Mouse (Mus musculus): ENCODE measurements at regions not wholly inside any gene's neighbourhood (a gene's known extent, or its start where the extent isn't known, plus 50 kb on each side); places are given as distances from the start of the nearest gene placed in this dataset.

GRCm38 (mm10) chr13:28697796-28698678, 255.5 kb downstream of the Sox4 start:
- no peak for DNase-seq (ENCODE audit: low spot score)

- no peak for DNase-seq (ENCODE audit: low spot score)
Observed at GRCm38 (mm10) chr13:28693078-28693477, 260.4 kb downstream of the Sox4 start.

- DNase-seq (ENCODE audit: low spot score): no peak
Observed at GRCm38 (mm10) chr13:28692587-28692986, 260.9 kb downstream of the Sox4 start.

GRCm38 (mm10) chr13:28690511-28691160, 262.9 kb downstream of the Sox4 start:
- no peak for DNase-seq (ENCODE audit: low spot score)

- no peak for DNase-seq (ENCODE audit: low spot score)
Observed at GRCm38 (mm10) chr13:28687838-28688237, 265.7 kb downstream of the Sox4 start.

GRCm38 (mm10) chr13:28684311-28684710, 269.2 kb downstream of the Sox4 start:
- no peak for DNase-seq (ENCODE audit: low spot score)

GRCm38 (mm10) chr13:28680266-28680665, 273.2 kb downstream of the Sox4 start:
- no peak for DNase-seq (ENCODE audit: low spot score)

- DNase-seq (ENCODE audit: low spot score): no peak
Observed at GRCm38 (mm10) chr13:28673622-28674021, 279.9 kb downstream of the Sox4 start.

- DNase-seq (ENCODE audit: low spot score): no peak
Observed at GRCm38 (mm10) chr13:28671543-28671942, 282.0 kb downstream of the Sox4 start.

- no peak for DNase-seq (ENCODE audit: low spot score)
Observed at GRCm38 (mm10) chr13:28669832-28670585, 283.5 kb downstream of the Sox4 start.

- DNase-seq (ENCODE audit: low spot score): no peak
Observed at GRCm38 (mm10) chr13:28666832-28667231, 286.7 kb downstream of the Sox4 start.

- no peak for DNase-seq (ENCODE audit: low spot score)
Observed at GRCm38 (mm10) chr13:28665150-28665549, 288.4 kb downstream of the Sox4 start.

- no peak for DNase-seq (ENCODE audit: low spot score)
Observed at GRCm38 (mm10) chr13:28664698-28665097, 288.8 kb downstream of the Sox4 start.

- no peak for DNase-seq (ENCODE audit: low spot score)
Observed at GRCm38 (mm10) chr13:28663950-28664681, 289.4 kb downstream of the Sox4 start.

GRCm38 (mm10) chr13:28663459-28663858, 290.1 kb downstream of the Sox4 start:
- DNase-seq (ENCODE audit: low spot score): no peak

GRCm38 (mm10) chr13:28662316-28662752, 291.2 kb downstream of the Sox4 start:
- no peak for DNase-seq (ENCODE audit: low spot score)

- DNase-seq (ENCODE audit: low spot score): no peak
Observed at GRCm38 (mm10) chr13:28660151-28660550, 293.4 kb downstream of the Sox4 start.

GRCm38 (mm10) chr13:28658652-28659051, 294.9 kb downstream of the Sox4 start:
- no peak for DNase-seq (ENCODE audit: low spot score)

- DNase-seq (ENCODE audit: low spot score): no peak
Observed at GRCm38 (mm10) chr13:28654883-28655282, 298.6 kb downstream of the Sox4 start.

- no peak for DNase-seq (ENCODE audit: low spot score)
Observed at GRCm38 (mm10) chr13:28653362-28653761, 300.2 kb downstream of the Sox4 start.

- DNase-seq (ENCODE audit: low spot score): peak; percentile 17
Observed at GRCm38 (mm10) chr13:28651810-28652209, 301.7 kb downstream of the Sox4 start.

- no peak for DNase-seq (ENCODE audit: low spot score)
Observed at GRCm38 (mm10) chr13:28645881-28646280, 307.6 kb downstream of the Sox4 start.

Data from left cerebral cortex, adult 11 months (tissue).